Mouse (Mus musculus) midbrain, embryonic 13.5 days (tissue): Measurements from ENCODE around the gene Ankrd55. TPM values are rescaled to one million over a fixed set of nuclear protein-coding genes. Genes with fewer than 3 reads are reported as not detected.
A peak's percentile ranks its signal among the peaks of the same experiment; 100 is the strongest.

Experiments used
- ATAC-seq: fragments of 200-750 bp; cut with Nextera tagmentation; 2 replicates; pipeline ENCODE4 v1.8.0; 2017; ENCODE audit warnings: mild to moderate bottlenecking, moderate TSS enrichment, moderate library complexity
- H3K27ac ChIP-seq: fragments of 300-500 bp; sonication (generic); 2 replicates; pipeline ENCODE4 v1.5.1; 2015; ENCODE audit warnings: inconsistent platforms, mild to moderate bottlenecking, moderate library complexity
- H3K27me3 ChIP-seq: fragments of 300-500 bp; sonication (generic); 2 replicates; pipeline ENCODE4 v1.6.1; 2015; ENCODE audit warnings: mild to moderate bottlenecking, inconsistent platforms
- H3K36me3 ChIP-seq: fragments of 300-500 bp; sonication (generic); 2 replicates; pipeline ENCODE4 v1.6.1; 2015; ENCODE audit warnings: mild to moderate bottlenecking, inconsistent platforms
- H3K4me1 ChIP-seq: fragments of 300-500 bp; sonication (generic); replicated peaks from 2 replicates; pipeline ENCODE4 v1.6.1; 2015; ENCODE audit warnings: inconsistent platforms
- H3K4me2 ChIP-seq: fragments of 300-500 bp; sonication (generic); replicated peaks from 2 replicates; pipeline ENCODE4 v1.6.1; 2015; ENCODE audit warnings: moderate library complexity, mild to moderate bottlenecking, inconsistent platforms
- H3K4me3 ChIP-seq: fragments of 300-500 bp; sonication (generic); replicated peaks from 2 replicates; pipeline ENCODE4 v1.5.1; 2015; ENCODE audit warnings: mild to moderate bottlenecking, inconsistent platforms
- H3K9ac ChIP-seq: fragments of 300-500 bp; sonication (generic); replicated peaks from 2 replicates; pipeline ENCODE4 v1.6.1; 2015; ENCODE audit warnings: mild to moderate bottlenecking, inconsistent platforms
- H3K9me3 ChIP-seq: fragments of 300-500 bp; sonication (generic); 2 replicates; pipeline ENCODE4 v1.6.1; 2016; ENCODE audit warnings: mild to moderate bottlenecking, inconsistent platforms
- WGBS: fragments of 180-500 bp; shearing (Covaris S2); methylation state at CpG from one replicate; pipeline ENCODE4 v1.1.7; 2015; 5-methylcytosine and 5-hydroxymethylcytosine counted together
- polyA plus RNA-seq: library from polyadenylated mRNA; unstranded; fragments of >200 nt; fragmentation: Nextera tagmentation; extraction: Ambion mirVana; gene quantifications from 2 replicates; pipeline ENCODE4 v1.2.1, GENCODE M21; 2015

Gene Ankrd55
- polyA plus RNA-seq, result 3.6 and 3.9 TPM in 2 replicates

GRCm38 (mm10) chr13:112288225-112289178 lies at the start of gene Ankrd55:
TSS of gene Ankrd55 (plus strand) at chr13:112288451.
- no peaks in the 10 kb centered on the region for H3K9me3 ChIP-seq
- peak within 1 kb of the TSS; percentile 57 for H3K9ac ChIP-seq
- H3K36me3 ChIP-seq, result no peaks in the 10 kb centered on the region
- peak within 1 kb of the TSS; percentile 34 for H3K4me3 ChIP-seq
- peak within 1 kb of the TSS; percentile 69 for H3K27ac ChIP-seq
- peaks cover 25% of the 10 kb centered on the region for H3K4me1 ChIP-seq
- WGBS, result 29% methylated on average over 22 of the region's 22 CpGs
- peak; percentile 97 for ATAC-seq
- H3K27me3 ChIP-seq, result no peaks in the 10 kb centered on the region
- peak within 1 kb of the TSS; percentile 51 for H3K4me2 ChIP-seq

DNA sequence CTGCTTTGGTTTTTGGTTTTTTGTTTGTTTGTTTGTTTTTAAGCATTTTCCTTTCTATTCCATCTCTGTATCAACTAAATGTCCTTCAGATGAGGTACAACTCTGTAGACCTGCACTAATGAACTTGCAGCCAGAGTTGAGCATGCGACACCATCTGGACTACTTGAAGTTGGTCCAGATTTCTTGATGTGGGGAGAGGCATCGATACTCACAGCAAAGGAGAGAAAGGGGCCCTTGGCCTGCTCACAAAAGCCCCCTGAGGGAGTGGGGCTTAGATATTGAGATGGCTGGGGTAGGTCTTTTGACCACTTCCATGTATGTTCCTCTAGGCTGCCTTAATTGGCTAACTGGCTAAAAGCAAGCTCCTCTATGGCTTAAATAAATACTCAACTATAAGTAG lies 49.0 kb upstream of the Ankrd55 start:
- no peak overlapping the region for H3K27ac ChIP-seq
- H3K9ac ChIP-seq, result no peak overlapping the region
- 85% methylated on average over 2 of the region's 2 CpGs for WGBS
- no peaks in the 10 kb centered on the region for H3K9me3 ChIP-seq
- no peak overlapping the region for H3K4me3 ChIP-seq
- no peak overlapping the region for H3K4me2 ChIP-seq
- H3K36me3 ChIP-seq, result no peaks in the 10 kb centered on the region
- H3K4me1 ChIP-seq, result peaks cover 7% of the 10 kb centered on the region; the same call in 1 of the 2 replicates
- ATAC-seq, result no peak
- H3K27me3 ChIP-seq, result peaks cover 41% of the 10 kb centered on the region

DNA sequence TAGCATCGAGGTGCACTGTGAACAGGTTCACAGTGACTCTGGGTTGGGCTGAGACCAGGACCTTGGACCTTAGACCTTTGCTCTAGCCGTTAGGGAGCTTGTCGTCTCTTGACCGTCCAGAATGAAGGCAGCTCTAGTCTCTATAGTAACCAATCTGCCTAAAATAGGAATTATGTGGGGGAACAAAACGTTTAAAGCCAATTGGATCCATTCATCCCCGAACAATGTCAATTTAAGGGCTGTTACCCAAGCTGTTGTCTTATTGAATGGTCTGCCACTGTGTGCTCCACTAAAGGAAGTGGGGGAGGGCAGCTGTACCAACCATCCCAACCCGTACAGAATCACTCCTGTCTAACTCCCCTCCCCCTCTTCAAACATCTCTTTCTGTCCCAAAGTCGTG lies 46.8 kb upstream of the Ankrd55 start:
- no peak overlapping the region for H3K4me3 ChIP-seq
- H3K27ac ChIP-seq, result no peak overlapping the region
- 7% methylated on average over 8 of the region's 8 CpGs for whole genome bisulfite sequencing
- H3K9ac ChIP-seq, result no peak overlapping the region
- no peak for ATAC-seq
- H3K4me2 ChIP-seq, result no peak overlapping the region
- no peaks in the 10 kb centered on the region for H3K36me3 ChIP-seq
- H3K4me1 ChIP-seq, result peaks cover 7% of the 10 kb centered on the region; the same call in 1 of the 2 replicates
- H3K9me3 ChIP-seq, result no peaks in the 10 kb centered on the region
- peaks cover 38% of the 10 kb centered on the region for H3K27me3 ChIP-seq

DNA sequence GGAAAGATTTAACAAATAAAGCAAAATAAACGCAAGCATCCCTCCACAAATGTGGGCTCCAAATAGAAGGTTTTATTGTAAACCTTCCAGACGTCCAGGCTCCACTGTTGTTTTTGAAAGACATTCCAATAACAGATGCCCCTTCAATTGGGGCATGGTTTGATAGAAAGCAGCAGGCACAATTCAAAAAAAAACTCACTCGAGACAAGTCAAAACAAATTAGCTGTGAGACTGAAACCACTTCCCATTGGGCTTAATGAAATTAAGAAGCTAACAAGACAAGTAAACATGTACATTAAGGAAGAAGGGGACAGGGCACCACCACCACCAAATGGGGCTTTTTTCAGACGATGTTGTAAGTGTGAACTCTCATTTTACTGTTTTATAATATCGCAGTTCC lies 43.1 kb upstream of the Ankrd55 start:
- Histone ChIP-seq H3K36me3 (no peaks in the 10 kb centered on the region), H3K4me3 (no peak overlapping the region), H3K4me1 (peaks cover 7% of the 10 kb centered on the region; the same call in 1 of the 2 replicates), H3K27me3 (peaks cover 15% of the 10 kb centered on the region), H3K9me3 (peaks cover 6% of the 10 kb centered on the region; the same call in 1 of the 2 replicates), H3K9ac (no peak overlapping the region), H3K27ac (no peak overlapping the region), H3K4me2 (no peak overlapping the region)
- WGBS, result 82% methylated on average over 5 of the region's 5 CpGs
- ATAC-seq, result no peak

DNA sequence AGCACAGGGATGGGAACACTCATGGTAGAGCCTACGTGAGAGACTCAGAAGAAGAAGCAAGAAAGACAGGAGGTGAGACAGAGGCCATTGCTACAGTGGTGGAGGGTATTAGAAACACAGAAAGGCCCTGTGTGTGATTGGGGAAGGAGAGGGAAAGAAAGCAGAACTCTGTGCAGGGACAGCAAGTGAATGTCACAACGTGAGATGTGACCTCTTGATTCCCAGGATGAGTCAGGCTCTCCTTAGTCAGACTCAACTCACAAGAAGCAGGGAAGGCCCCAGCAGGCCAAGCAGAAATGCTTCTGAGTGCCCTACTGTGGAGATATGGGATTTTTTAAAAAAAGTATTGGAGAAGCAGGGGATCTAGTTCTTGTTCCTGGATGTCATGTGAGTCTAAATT lies 36.8 kb upstream of the Ankrd55 start:
- H3K4me3 ChIP-seq, result no peak overlapping the region
- H3K4me1 ChIP-seq, result 0 out of 2 replicates have a peak, but pooled peaks cover 4% of the 10 kb centered on the region
- H3K9me3 ChIP-seq, result peaks cover 6% of the 10 kb centered on the region; the same call in 1 of the 2 replicates
- no peak overlapping the region for H3K27ac ChIP-seq
- H3K4me2 ChIP-seq, result no peak overlapping the region
- H3K27me3 ChIP-seq, result no peaks in the 10 kb centered on the region
- ATAC-seq, result no peak
- H3K36me3 ChIP-seq, result no peaks in the 10 kb centered on the region
- H3K9ac ChIP-seq, result no peak overlapping the region
- 76% methylated on average over 2 of the region's 2 CpGs for WGBS

DNA sequence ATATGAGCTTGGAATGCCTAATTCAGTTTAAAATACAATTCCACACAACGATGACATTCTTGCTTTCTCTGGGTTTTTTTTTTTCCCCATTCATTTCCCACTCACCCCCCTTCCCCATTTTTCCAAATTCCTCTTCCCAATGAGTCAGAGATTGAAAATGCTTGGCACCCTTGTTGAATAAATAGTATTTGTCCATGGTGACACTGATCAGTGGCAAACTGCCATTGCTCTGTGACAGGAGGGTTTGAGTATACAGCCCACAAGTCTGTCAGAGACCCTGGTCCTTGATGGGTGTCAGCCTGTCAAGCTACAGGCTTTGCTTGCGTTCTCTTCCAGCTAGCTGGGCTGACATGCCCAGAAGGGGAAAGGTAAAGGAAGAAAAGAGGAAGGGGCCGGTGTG lies 36.2 kb upstream of the Ankrd55 start:
- Histone ChIP-seq H3K4me2 (no peak overlapping the region), H3K27ac (no peak overlapping the region), H3K9me3 (peaks cover 6% of the 10 kb centered on the region; the same call in 1 of the 2 replicates), H3K4me3 (no peak overlapping the region), H3K27me3 (no peaks in the 10 kb centered on the region), H3K36me3 (no peaks in the 10 kb centered on the region), H3K9ac (no peak overlapping the region), H3K4me1 (0 out of 2 replicates have a peak, but pooled peaks cover 4% of the 10 kb centered on the region)
- 91% methylated on average over 3 of the region's 3 CpGs for WGBS
- no peak for ATAC-seq

GRCm38 (mm10) chr13:112252991-112253620 lies 35.1 kb upstream of the Ankrd55 start:
- Histone ChIP-seq H3K4me1 (0 out of 2 replicates have a peak, but pooled peaks cover 4% of the 10 kb centered on the region), H3K27me3 (no peaks in the 10 kb centered on the region), H3K36me3 (no peaks in the 10 kb centered on the region), H3K27ac (no peak overlapping the region), H3K4me2 (no peak overlapping the region), H3K4me3 (no peak overlapping the region), H3K9me3 (peaks cover 2% of the 10 kb centered on the region; the same call in 1 of the 2 replicates), H3K9ac (no peak overlapping the region)
- ATAC-seq, result no peak
- WGBS, result 52% methylated on average over 13 of the region's 13 CpGs

GRCm38 (mm10) chr13:112254116-112254515 lies 34.1 kb upstream of the Ankrd55 start:
- 88% methylated on average over 8 of the region's 8 CpGs for WGBS
- H3K4me3 ChIP-seq, result no peak overlapping the region
- no peak for ATAC-seq
- no peak overlapping the region for H3K27ac ChIP-seq
- no peaks in the 10 kb centered on the region; the same call in 1 of the 2 replicates for H3K9me3 ChIP-seq
- no peaks in the 10 kb centered on the region for H3K36me3 ChIP-seq
- no peak overlapping the region for H3K9ac ChIP-seq
- H3K27me3 ChIP-seq, result no peaks in the 10 kb centered on the region
- H3K4me2 ChIP-seq, result no peak overlapping the region
- 0 out of 2 replicates have a peak, but pooled peaks cover 4% of the 10 kb centered on the region for H3K4me1 ChIP-seq

GRCm38 (mm10) chr13:112255862-112256261 lies 32.4 kb upstream of the Ankrd55 start:
- Histone ChIP-seq H3K36me3 (no peaks in the 10 kb centered on the region), H3K4me3 (no peak overlapping the region), H3K4me1 (0 out of 2 replicates have a peak, but pooled peaks cover 4% of the 10 kb centered on the region), H3K27me3 (no peaks in the 10 kb centered on the region), H3K4me2 (no peak overlapping the region), H3K9ac (no peak overlapping the region), H3K27ac (no peak overlapping the region), H3K9me3 (no peaks in the 10 kb centered on the region)
- 75% methylated on average over 5 of the region's 5 CpGs for WGBS
- ATAC-seq, result no peak

DNA sequence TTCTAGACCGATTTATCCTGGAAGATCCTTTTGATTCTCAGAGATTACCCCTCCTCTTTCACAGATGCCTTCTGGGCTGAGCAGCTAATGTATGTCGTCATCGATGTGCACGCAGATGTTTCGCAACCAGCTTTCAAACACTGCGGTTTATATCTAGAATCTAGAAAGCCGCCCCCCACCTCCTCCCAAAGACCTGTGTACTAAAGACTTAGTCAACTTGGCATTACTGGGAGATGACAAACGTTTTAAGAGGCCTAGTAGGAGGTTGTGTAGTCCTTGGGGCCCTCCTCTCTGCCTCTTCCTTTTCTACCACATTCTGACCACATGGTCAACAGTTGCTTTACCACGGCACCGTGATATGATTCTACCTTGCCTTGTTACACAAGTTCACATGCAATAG lies 29.8 kb upstream of the Ankrd55 start:
- Histone ChIP-seq H3K4me2 (no peak overlapping the region), H3K27me3 (no peaks in the 10 kb centered on the region), H3K4me3 (no peak overlapping the region), H3K36me3 (no peaks in the 10 kb centered on the region), H3K9me3 (no peaks in the 10 kb centered on the region), H3K4me1 (no peaks in the 10 kb centered on the region), H3K9ac (no peak overlapping the region), H3K27ac (no peak overlapping the region)
- ATAC-seq, result no peak
- WGBS, result 89% methylated on average over 10 of the region's 10 CpGs

- Histone ChIP-seq H3K4me2 (no peak overlapping the region), H3K9me3 (no peaks in the 10 kb centered on the region), H3K4me3 (no peak overlapping the region), H3K36me3 (no peaks in the 10 kb centered on the region), H3K27ac (no peak overlapping the region), H3K27me3 (no peaks in the 10 kb centered on the region), H3K9ac (no peak overlapping the region), H3K4me1 (no peaks in the 10 kb centered on the region)
- WGBS, result 59% methylated on average over 2 of the region's 2 CpGs
- ATAC-seq, result peak; percentile 84
Observed at GRCm38 (mm10) chr13:112259398-112259797, 28.9 kb upstream of the Ankrd55 start.

DNA sequence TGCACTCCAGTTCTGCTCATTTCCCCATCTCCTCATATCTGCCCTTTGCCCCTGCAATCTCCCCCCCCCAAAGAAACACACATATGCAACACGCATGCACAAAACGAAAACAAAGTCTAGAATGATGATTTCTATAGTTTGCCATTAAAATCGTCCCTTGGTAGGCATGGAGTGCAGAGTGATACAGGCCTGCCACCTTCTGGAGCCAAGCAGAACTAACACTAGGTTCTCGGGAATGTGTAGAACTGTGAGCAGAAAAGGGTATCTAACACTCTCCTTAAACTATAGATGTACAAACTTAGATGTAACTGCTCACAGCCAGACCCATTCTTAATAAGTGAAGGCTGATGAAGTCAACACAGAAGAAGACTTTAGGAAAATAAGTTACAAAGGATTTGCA lies 23.6 kb upstream of the Ankrd55 start:
- H3K9me3 ChIP-seq, result no peaks in the 10 kb centered on the region
- peak; percentile 68; the same call in 1 of the 2 replicates for ATAC-seq
- no peak overlapping the region for H3K27ac ChIP-seq
- H3K4me2 ChIP-seq, result no peak overlapping the region
- H3K9ac ChIP-seq, result no peak overlapping the region
- no peak overlapping the region for H3K4me3 ChIP-seq
- no peaks in the 10 kb centered on the region for H3K4me1 ChIP-seq
- 27% methylated on average over 4 of the region's 4 CpGs for WGBS
- H3K27me3 ChIP-seq, result no peaks in the 10 kb centered on the region
- no peaks in the 10 kb centered on the region for H3K36me3 ChIP-seq
